Mouse (Mus musculus) midbrain, embryonic 14.5 days (tissue): ENCODE measurements around the gene Slc22a26. TPM values are rescaled to one million over a fixed set of nuclear protein-coding genes. Genes with fewer than 3 reads are reported as not detected.
"Not testable (repeated sequence)": the region's sequence is repeated elsewhere in the genome, so short reads cannot be mapped to it uniquely, and the experiment has no call there.

Experiments used
- ATAC-seq: fragments of 200-750 bp; cut with Nextera tagmentation; 2 replicates; pipeline ENCODE4 v1.8.0; 2017; ENCODE audit warnings: moderate number of reproducible peaks, moderate library complexity; ENCODE audit not compliant: low FRiP score, low TSS enrichment
- DNase-seq: peaks from one replicate; pipeline ENCODE4 v3.0.0-alpha.2; 2015
- H3K27ac ChIP-seq: fragments of 300-500 bp; sonication (generic); replicated peaks from 2 replicates; pipeline ENCODE4 v1.5.1; 2014; ENCODE audit warnings: mild to moderate bottlenecking, low read depth, low read length, moderate library complexity
- H3K27me3 ChIP-seq: fragments of 300-500 bp; sonication (generic); 2 replicates; pipeline ENCODE4 v1.6.1; 2014; ENCODE audit warnings: low read length, control low read depth, mixed read lengths; ENCODE audit not compliant: control insufficient read depth, insufficient read depth
- H3K36me3 ChIP-seq: fragments of 300-500 bp; sonication (generic); 2 replicates; pipeline ENCODE4 v1.6.1; 2014; ENCODE audit warnings: low read length, control low read depth; ENCODE audit not compliant: control insufficient read depth, insufficient read depth
- H3K4me1 ChIP-seq: fragments of 300-500 bp; sonication (generic); 2 replicates; pipeline ENCODE4 v1.6.1; 2014; ENCODE audit warnings: mild to moderate bottlenecking, antibody characterized with exemption, low read length, control low read depth; ENCODE audit not compliant: control insufficient read depth, insufficient read depth
- H3K4me2 ChIP-seq: fragments of 300-500 bp; sonication (generic); 2 replicates; pipeline ENCODE4 v1.6.1; 2014; ENCODE audit warnings: mild to moderate bottlenecking, low read length, moderate library complexity
- H3K4me3 ChIP-seq: fragments of 300-500 bp; sonication (generic); replicated peaks from 2 replicates; pipeline ENCODE4 v1.5.1; 2014; ENCODE audit warnings: low read depth, low read length
- H3K9ac ChIP-seq: fragments of 300-500 bp; sonication (generic); replicated peaks from 2 replicates; pipeline ENCODE4 v1.6.1; 2014; ENCODE audit warnings: mild to moderate bottlenecking, low read length, moderate library complexity
- H3K9me3 ChIP-seq: fragments of 300-500 bp; sonication (generic); 2 replicates; pipeline ENCODE4 v1.6.1; 2016; ENCODE audit warnings: low read length, control low read depth, mixed read lengths; ENCODE audit not compliant: control insufficient read depth
- WGBS: fragments of 180-500 bp; shearing (Covaris S2); extraction: QIAGEN DNeasy Blood & Tissue Kit; methylation state at CpG from one replicate; pipeline ENCODE4 v1.1.7; 2014; 5-methylcytosine and 5-hydroxymethylcytosine counted together
- polyA plus RNA-seq: library from polyadenylated mRNA; unstranded; fragments of >200 nt; fragmentation: Nextera tagmentation; extraction: Ambion mirVana; gene quantifications from 2 replicates; pipeline ENCODE4 v1.2.1, GENCODE M21; 2014

The Slc22a26 gene
- polyA plus RNA-seq, result not detected in 2 replicates

DNA sequence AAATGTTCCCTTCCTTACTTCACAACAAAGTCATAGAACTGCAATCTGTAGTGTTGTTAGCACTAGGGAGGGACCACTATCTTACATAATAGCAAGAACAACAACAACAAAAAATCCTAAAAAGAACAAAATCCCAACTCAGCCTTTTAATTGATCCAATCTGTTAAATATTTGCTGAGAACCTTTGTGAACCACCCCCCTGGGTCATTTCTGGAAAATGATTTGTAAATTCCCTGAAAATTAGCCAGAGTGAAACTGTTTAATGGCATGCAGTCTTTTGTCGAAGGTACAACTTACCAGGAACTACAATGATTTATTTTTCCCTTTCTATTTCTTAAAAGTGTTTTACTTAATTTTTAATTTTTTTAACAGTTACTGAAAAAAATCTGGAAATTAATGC lies at the start of gene Slc22a26:
Slc22a26 (minus strand) TSS at position 97 of the 400 bp plus-strand sequence.
- H3K4me3 ChIP-seq, result no peak within 1 kb of the TSS
- WGBS, result 79% methylated on average over 1 of the region's 1 CpGs
- H3K4me2 ChIP-seq, result no peak within 1 kb of the TSS
- H3K27ac ChIP-seq, result no peak within 1 kb of the TSS
- no peak for DNase-seq
- no peaks in the 10 kb centered on the region for H3K27me3 ChIP-seq
- H3K9ac ChIP-seq, result no peak within 1 kb of the TSS
- H3K4me1 ChIP-seq, result no peaks in the 10 kb centered on the region
- ATAC-seq, result no peak
- H3K36me3 ChIP-seq, result no peaks in the 10 kb centered on the region
- no peaks in the 10 kb centered on the region for H3K9me3 ChIP-seq

DNA sequence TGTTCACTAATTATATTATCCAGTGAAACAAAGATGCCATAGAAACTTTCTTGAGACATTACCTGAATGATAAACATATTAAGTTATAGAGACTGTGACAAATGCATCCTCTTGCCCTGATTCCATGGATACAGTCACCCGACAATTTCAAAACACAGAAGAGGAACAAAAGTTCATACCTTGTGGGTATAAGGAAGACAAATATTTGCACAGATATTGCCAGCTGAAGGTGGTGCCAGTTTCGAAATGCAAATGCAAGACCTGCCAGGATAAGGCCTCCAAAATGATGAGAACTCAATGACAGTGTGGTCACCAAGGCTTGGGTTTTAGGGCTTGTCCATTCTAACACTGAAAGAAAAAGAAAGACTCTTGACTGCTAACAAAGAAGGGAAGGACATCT lies 27.4 kb upstream of the Slc22a26 start:
- H3K9me3 ChIP-seq, result peaks cover 3% of the 10 kb centered on the region; the same call in 1 of the 2 replicates
- no peak overlapping the region for H3K9ac ChIP-seq
- no peaks in the 10 kb centered on the region for H3K36me3 ChIP-seq
- H3K4me3 ChIP-seq, result no peak overlapping the region
- no peak for DNase-seq
- H3K4me1 ChIP-seq, result no peaks in the 10 kb centered on the region
- no peak for ATAC-seq
- 67% methylated on average over 2 of the region's 2 CpGs for WGBS
- no peaks in the 10 kb centered on the region for H3K27me3 ChIP-seq
- no peak overlapping the region for H3K27ac ChIP-seq
- H3K4me2 ChIP-seq, result no peak overlapping the region

DNA sequence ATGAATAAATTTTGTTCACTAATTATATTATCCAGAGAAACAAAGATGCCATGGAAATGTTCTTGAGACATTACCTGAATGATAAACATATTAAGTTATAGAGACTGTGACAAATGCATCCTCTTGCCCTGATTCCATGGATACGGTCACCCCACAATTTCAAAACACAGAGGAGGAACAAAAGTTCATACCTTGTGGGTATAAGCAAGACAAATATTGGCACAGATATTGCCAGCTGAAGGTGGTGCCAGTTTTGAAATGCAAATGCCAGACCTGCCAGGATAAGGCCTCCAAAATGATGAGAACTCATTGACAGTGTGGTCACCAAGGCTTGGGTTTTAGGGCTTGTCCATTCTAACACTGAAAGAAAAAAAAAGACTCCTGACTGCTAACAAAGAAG lies 11.9 kb downstream of the Slc22a26 start:
- DNase-seq, result no peak
- 94% methylated on average over 1 of the region's 1 CpGs for WGBS
- Histone ChIP-seq H3K9ac (no peak overlapping the region), H3K9me3 (0 out of 2 replicates have a peak, but pooled peaks cover 6% of the 10 kb centered on the region), H3K4me1 (no peaks in the 10 kb centered on the region), H3K36me3 (no peaks in the 10 kb centered on the region), H3K4me3 (no peak overlapping the region), H3K27ac (no peak overlapping the region), H3K27me3 (no peaks in the 10 kb centered on the region), H3K4me2 (no peak overlapping the region)
- ATAC-seq, result no peak

DNA sequence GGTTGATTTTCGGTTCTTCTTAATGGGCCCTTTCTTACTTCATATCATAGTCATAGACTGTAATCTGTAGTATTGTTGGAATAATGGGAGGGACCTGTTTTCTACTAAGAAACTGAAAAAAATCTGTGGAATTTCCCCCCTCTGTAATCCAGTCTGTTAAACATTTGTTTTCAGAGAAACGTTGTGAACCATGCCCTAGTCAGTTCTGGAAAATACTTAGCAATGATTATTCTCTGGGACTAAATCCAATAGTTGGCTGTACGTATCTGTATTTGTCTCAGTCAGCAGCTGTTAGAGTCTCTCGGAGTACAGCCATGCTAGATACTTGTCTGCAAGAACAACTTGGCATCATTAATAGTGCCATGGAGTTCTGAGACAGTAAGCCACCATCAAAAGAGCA lies 27.2 kb downstream of the Slc22a26 start:
- H3K27ac ChIP-seq, result no peak overlapping the region
- peaks cover 6% of the 10 kb centered on the region for H3K9me3 ChIP-seq
- H3K9ac ChIP-seq, result no peak overlapping the region
- H3K4me3 ChIP-seq, result no peak overlapping the region
- 76% methylated on average over 4 of the region's 4 CpGs for WGBS
- no peaks in the 10 kb centered on the region for H3K27me3 ChIP-seq
- H3K4me1 ChIP-seq, result no peaks in the 10 kb centered on the region
- H3K4me2 ChIP-seq, result no peak overlapping the region
- no peaks in the 10 kb centered on the region for H3K36me3 ChIP-seq
- ATAC-seq (no peak), DNase-seq (no peak)

DNA sequence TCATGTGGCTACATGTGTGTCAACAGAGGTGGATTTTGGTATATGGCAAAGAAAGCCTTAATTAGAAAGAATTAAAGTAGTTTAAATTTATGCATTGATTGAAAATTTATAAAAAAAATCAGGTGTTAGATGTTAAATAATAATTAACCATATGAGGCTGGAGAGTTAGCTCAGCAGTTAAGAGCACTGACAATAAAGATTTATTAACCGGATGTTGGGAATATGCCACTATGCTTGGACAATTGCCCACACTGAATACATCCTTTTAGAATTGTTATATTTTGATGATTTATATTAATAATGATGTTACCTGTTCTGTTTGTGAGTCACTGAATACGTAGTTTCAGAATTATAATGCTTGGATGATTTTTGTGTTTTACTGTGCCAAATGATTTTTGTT lies 36.3 kb downstream of the Slc22a26 start:
- 88% methylated on average over 2 of the region's 2 CpGs for WGBS
- DNase-seq, result no peak
- no peaks in the 10 kb centered on the region for H3K4me1 ChIP-seq

DNA sequence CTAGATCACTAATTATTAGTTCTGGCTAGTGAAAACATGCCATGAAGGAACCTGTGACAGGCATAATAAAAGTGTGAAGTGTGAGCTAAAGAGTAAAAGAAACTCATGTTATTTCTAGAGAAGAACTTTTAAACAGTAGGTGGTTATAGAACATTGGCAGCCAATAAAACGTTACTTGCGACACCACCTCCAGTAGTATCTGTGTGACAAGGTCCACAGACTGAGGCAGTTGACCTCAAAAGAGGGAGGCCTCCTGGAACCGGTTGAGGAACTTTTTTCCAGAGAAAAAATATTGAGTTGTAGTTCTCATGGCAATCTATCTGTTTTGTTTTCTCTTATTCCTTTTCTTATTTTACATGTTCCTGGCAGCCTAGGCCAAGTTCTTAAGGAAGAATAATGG lies 36.9 kb downstream of the Slc22a26 start:
- no peak for DNase-seq
- no peak overlapping the region for H3K4me2 ChIP-seq
- H3K27ac ChIP-seq, result no peak overlapping the region

More for the DNA sequence above, 36.3 kb downstream of the Slc22a26 start:
- Histone ChIP-seq H3K4me2 (no peak overlapping the region), H3K27ac (no peak overlapping the region), H3K9ac (no peak overlapping the region), H3K27me3 (no peaks in the 10 kb centered on the region), H3K4me3 (no peak overlapping the region), H3K9me3 (0 out of 2 replicates have a peak, but pooled peaks cover 5% of the 10 kb centered on the region), H3K36me3 (no peaks in the 10 kb centered on the region)
- no peak for ATAC-seq

DNA sequence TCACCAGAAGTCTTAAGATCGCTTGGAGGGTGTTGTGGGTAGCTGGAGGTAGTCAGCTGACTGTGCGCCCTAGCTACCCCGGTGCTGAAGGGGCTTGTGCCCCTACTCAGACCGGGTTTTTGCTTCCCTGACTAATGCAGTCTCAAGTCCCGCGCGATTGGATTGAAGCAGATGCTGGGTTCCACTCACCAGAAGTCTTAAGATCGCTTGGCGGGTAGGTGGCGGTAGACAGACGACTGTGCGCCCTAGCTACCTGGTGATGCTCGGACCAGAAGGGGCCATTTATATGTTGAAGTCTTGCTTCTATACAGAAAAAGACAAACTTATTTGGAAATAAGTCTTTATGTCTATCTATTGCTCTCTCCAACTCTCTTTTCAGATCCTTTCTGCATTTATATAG lies 49.1 kb downstream of the Slc22a26 start:
- WGBS, result 67% methylated on average over 13 of the region's 13 CpGs
- H3K4me2 ChIP-seq, H3K9ac ChIP-seq, H3K4me3 ChIP-seq, H3K27ac ChIP-seq, ATAC-seq, H3K4me1 ChIP-seq, H3K9me3 ChIP-seq, H3K27me3 ChIP-seq, H3K36me3 ChIP-seq, DNase-seq: not testable (repeated sequence)

More for the DNA sequence above, 36.9 kb downstream of the Slc22a26 start:
- Histone ChIP-seq H3K9ac (no peak overlapping the region), H3K9me3 (0 out of 2 replicates have a peak, but pooled peaks cover 5% of the 10 kb centered on the region), H3K36me3 (no peaks in the 10 kb centered on the region), H3K27me3 (no peaks in the 10 kb centered on the region), H3K4me3 (no peak overlapping the region), H3K4me1 (no peaks in the 10 kb centered on the region)
- ATAC-seq, result no peak
- 88% methylated on average over 3 of the region's 3 CpGs for WGBS

Other genes starting within 250 kb of the Slc22a26 start
- gene Pla2g16, start 245.2 kb downstream of the Slc22a26 start, polyA plus RNA-seq, result 1.2 and 2.5 TPM in 2 replicates
- 0.11 and 0.29 TPM in 2 replicates for gene Lgals12, start 195.5 kb downstream of the Slc22a26 start, polyA plus RNA-seq
- gene Hrasls5, start 190.1 kb downstream of the Slc22a26 start, polyA plus RNA-seq, result not detected in 2 replicates
- gene Slc22a19, start 91.4 kb downstream of the Slc22a26 start, polyA plus RNA-seq, result not detected in 2 replicates
- gene Slc22a27, start 163.4 kb upstream of the Slc22a26 start, polyA plus RNA-seq, result not detected in 2 replicates